Mouse (Mus musculus) heart, adult 2 months (tissue): ENCODE results near the gene A730071L15Rik. TPM values are rescaled to one million over a fixed set of nuclear protein-coding genes. Genes with fewer than 3 reads are reported as not detected.

ENCODE experiments used
- DNase-seq, 2 experiments: peaks; one replicate each; pipeline ENCODE4 v3.0.0; 2021
- H3K27ac ChIP-seq: fragments of 200-600 bp; 2 replicates; pipeline ENCODE4 v1.8.1; 2022
- H3K27me3 ChIP-seq: fragments of 200-500 bp; 2 replicates; pipeline ENCODE4 v1.6.1; 2012; ENCODE audit warnings: mild to moderate bottlenecking, low read length, inconsistent platforms, mixed read lengths; ENCODE audit not compliant: control insufficient read depth, insufficient read depth
- H3K36me3 ChIP-seq: fragments of 200-500 bp; 2 replicates; pipeline ENCODE4 v1.6.1; 2012; ENCODE audit warnings: low read length, inconsistent platforms; ENCODE audit not compliant: control insufficient read depth, insufficient read depth
- H3K4me1 ChIP-seq: fragments of 200-500 bp; 2 replicates; pipeline ENCODE4 v1.6.1; 2011; ENCODE audit warnings: low read length; ENCODE audit not compliant: control insufficient read depth, insufficient read depth
- H3K4me3 ChIP-seq: fragments of 200-600 bp; 2 replicates; pipeline ENCODE4 v1.8.1; 2022
- H3K79me2 ChIP-seq: fragments of 200-500 bp; replicated peaks from 2 replicates; pipeline ENCODE4 v1.6.1; 2012; ENCODE audit warnings: mild to moderate bottlenecking, inconsistent platforms, low read length, moderate library complexity, mixed read lengths; ENCODE audit not compliant: control insufficient read depth, insufficient read depth
- H3K9ac ChIP-seq: fragments of 200-500 bp; 2 replicates; pipeline ENCODE4 v1.6.1; 2012; ENCODE audit warnings: low read depth, mild to moderate bottlenecking, control low read depth, inconsistent platforms, low read length, mixed read lengths
- CTCF ChIP-seq: fragments of 200-600 bp; IDR thresholded peaks from 2 replicates; pipeline ENCODE4 v1.8.1; 2022; ENCODE audit warnings: antibody characterized with exemption, mild to moderate bottlenecking, moderate library complexity
- EP300 ChIP-seq: fragments of 200-500 bp; IDR thresholded peaks from 2 replicates; pipeline ENCODE4 v1.6.1; 2011; ENCODE audit warnings: low read depth, low read length, control low read depth; ENCODE audit not compliant: insufficient read depth
- POLR2A ChIP-seq: fragments of 200-500 bp; IDR thresholded peaks from 2 replicates; pipeline ENCODE4 v1.6.1; 2011; ENCODE audit warnings: mild to moderate bottlenecking, low read depth, low read length, control low read depth; ENCODE audit not compliant: insufficient read depth
- WGBS: fragments of 180-500 bp; shearing (Covaris S2); methylation state at CpG from one replicate; pipeline ENCODE4 v1.1.7; 2018; 5-methylcytosine and 5-hydroxymethylcytosine counted together
- intact Hi-C: fragments of 180-260 bp; cut with DNase I; formaldehyde crosslinking; loops from one replicate; pipeline ENCODE4 v1.15.1; 2025
- polyA plus RNA-seq: library from polyadenylated mRNA; depleted of rRNA; stranded (reverse); fragments of >200 nt; gene quantifications from 2 replicates; pipeline ENCODE4 v1.2.3, GENCODE M21; 2012
- total RNA-seq, 2 experiments: library from RNA; stranded (reverse); gene quantifications; 2 replicates each; pipeline ENCODE4 v1.2.3; 2021

The A730071L15Rik gene
- total and polyA plus RNA-seq, 3 experiments, result not detected

GRCm38 (mm10) chr11:6159704-6160275, 40.0 kb upstream of the A730071L15Rik start:
- intact Hi-C loops, result no loop called here
- H3K4me1 ChIP-seq, result peaks cover 11% of the 10 kb centered on the region

GRCm38 (mm10) chr11:6160663-6161271, 39.1 kb upstream of the A730071L15Rik start:
- Histone ChIP-seq H3K36me3 (peaks cover 5% of the 10 kb centered on the region; the same call in 1 of the 2 replicates), H3K4me3 (no peak overlapping the region), H3K27ac (no peak overlapping the region), H3K79me2 (peaks cover 7% of the 10 kb centered on the region), H3K4me1 (peaks cover 7% of the 10 kb centered on the region), H3K9ac (no peak overlapping the region), H3K27me3 (no peaks in the 10 kb centered on the region)
- intact Hi-C loops, result no loop called here
- WGBS, result 79% methylated on average over 3 of the region's 3 CpGs
- no peak for TF ChIP-seq POLR2A
- TF ChIP-seq CTCF, result no peak
- no peak for TF ChIP-seq EP300
- DNase-seq, result no peak

More at GRCm38 (mm10) chr11:6159704-6160275, 40.0 kb upstream of the A730071L15Rik start:
- Histone ChIP-seq H3K27me3 (no peaks in the 10 kb centered on the region), H3K79me2 (peaks cover 10% of the 10 kb centered on the region; the same call in 1 of the 2 replicates), H3K27ac (no peak overlapping the region), H3K4me3 (no peak overlapping the region), H3K9ac (no peak overlapping the region), H3K36me3 (peaks cover 5% of the 10 kb centered on the region; the same call in 1 of the 2 replicates)
- DNase-seq, result no peak
- no peak for TF ChIP-seq EP300
- no peak for TF ChIP-seq CTCF
- no peak for TF ChIP-seq POLR2A
- WGBS, result 79% methylated on average over 4 of the region's 4 CpGs

DNA sequence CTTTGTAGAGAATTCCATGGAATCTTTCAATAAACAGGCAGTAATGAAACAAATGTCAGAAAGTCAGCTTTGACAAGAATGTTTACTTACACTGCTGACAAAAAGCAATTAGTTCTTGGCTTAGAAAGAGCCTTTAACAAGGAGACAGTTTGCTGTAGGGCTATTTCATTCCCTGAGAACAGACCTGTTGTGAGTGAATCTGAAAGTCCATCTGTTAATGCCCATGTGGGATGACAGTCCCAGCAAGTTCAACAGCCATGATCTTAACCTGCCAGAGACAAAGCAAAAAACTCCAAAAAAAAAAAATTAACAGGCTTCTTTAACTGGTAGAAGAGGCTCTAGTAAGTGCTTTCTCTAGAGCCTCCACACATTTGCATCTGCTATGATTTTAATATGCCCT, 38.3 kb upstream of the A730071L15Rik start:
- intact Hi-C loops, result no loop called here
- H3K4me1 ChIP-seq, result peaks cover 7% of the 10 kb centered on the region
- H3K9ac ChIP-seq, result no peak overlapping the region
- no peak overlapping the region for H3K27ac ChIP-seq
- DNase-seq, result no peak
- no peak overlapping the region for H3K4me3 ChIP-seq
- H3K36me3 ChIP-seq, result peaks cover 5% of the 10 kb centered on the region; the same call in 1 of the 2 replicates
- TF ChIP-seq POLR2A (no peak), EP300 (no peak), CTCF (no peak)
- peaks cover 7% of the 10 kb centered on the region for H3K79me2 ChIP-seq
- H3K27me3 ChIP-seq, result no peaks in the 10 kb centered on the region

DNA sequence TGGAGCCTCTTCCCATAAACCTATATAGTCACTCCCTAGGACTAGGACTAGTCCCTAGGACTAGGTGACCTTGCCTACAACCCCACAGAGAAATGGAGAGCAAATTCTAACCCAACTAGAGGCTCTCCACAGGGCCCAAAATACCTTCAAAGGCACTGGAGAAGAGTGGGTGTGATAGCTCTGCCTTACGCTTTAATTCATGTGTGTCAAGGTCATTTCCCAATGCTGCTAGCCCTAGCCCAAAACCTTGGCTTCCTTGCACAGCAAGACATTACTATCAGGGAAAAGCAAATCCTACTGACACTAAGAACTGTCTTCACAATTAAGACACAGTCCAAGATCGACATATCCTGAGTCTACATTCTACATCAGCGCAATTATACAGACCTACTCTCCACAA, 36.8 kb upstream of the A730071L15Rik start:
- intact Hi-C loops, result no loop called here
- H3K27me3 ChIP-seq, result no peaks in the 10 kb centered on the region
- H3K9ac ChIP-seq, result no peak overlapping the region
- DNase-seq, result no peak
- peaks cover 7% of the 10 kb centered on the region for H3K79me2 ChIP-seq
- no peak overlapping the region for H3K27ac ChIP-seq
- H3K4me1 ChIP-seq, result peaks cover 2% of the 10 kb centered on the region
- H3K4me3 ChIP-seq, result no peak overlapping the region
- TF ChIP-seq EP300, result no peak
- no peak for TF ChIP-seq CTCF
- TF ChIP-seq POLR2A, result no peak
- 86% methylated on average over 3 of the region's 3 CpGs for WGBS
- H3K36me3 ChIP-seq, result peaks cover 5% of the 10 kb centered on the region; the same call in 1 of the 2 replicates

- no peak for TF ChIP-seq CTCF
- Histone ChIP-seq H3K4me3 (no peak overlapping the region), H3K27me3 (no peaks in the 10 kb centered on the region), H3K4me1 (peaks cover 3% of the 10 kb centered on the region), H3K36me3 (peaks cover 3% of the 10 kb centered on the region; the same call in 1 of the 2 replicates), H3K79me2 (peaks cover 7% of the 10 kb centered on the region), H3K9ac (no peak overlapping the region), H3K27ac (no peak overlapping the region)
- intact Hi-C loops, result no loop called here
- no peak for DNase-seq
- WGBS, result 91% methylated on average over 12 of the region's 12 CpGs
These were observed 36.1 kb upstream of the A730071L15Rik start for GRCm38 (mm10) chr11:6163706-6164105.

DNA sequence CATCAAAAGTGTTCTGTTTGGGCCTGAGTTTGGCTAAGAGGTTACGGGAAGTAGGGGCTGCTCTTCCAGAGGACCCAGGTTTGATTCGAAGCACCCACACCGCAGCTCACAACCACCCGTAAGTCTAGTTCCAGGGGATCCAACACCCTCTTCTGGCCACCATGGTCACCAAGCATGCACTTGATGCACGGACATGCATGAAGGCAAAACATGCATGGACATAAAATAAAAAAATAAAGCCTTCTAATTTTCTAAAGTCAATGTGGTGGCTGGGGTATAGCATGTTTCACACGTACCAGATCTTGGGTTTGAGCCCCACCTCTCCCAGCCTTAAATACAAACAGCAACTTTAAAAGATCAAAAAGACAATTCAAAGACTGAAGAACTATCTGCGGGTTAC, 35.0 kb upstream of the A730071L15Rik start:
- no peak for DNase-seq
- no peak overlapping the region for H3K9ac ChIP-seq
- no peak overlapping the region for H3K4me3 ChIP-seq
- H3K79me2 ChIP-seq, result peaks cover 5% of the 10 kb centered on the region
- H3K36me3 ChIP-seq, result no peaks in the 10 kb centered on the region; the same call in 1 of the 2 replicates
- TF ChIP-seq POLR2A, result no peak
- no peak for TF ChIP-seq CTCF
- no peak for TF ChIP-seq EP300
- H3K27me3 ChIP-seq, result no peaks in the 10 kb centered on the region
- no peak overlapping the region for H3K27ac ChIP-seq
- intact Hi-C loops, result no loop called here
- peaks cover 5% of the 10 kb centered on the region for H3K4me1 ChIP-seq
- 97% methylated on average over 7 of the region's 7 CpGs for WGBS
